15 mouse cellular contexts compared by ENCODE assay signal in genomic region chr6:140478943-140479342, GRCm38 (mm10). TPM values are rescaled to one million over a fixed set of nuclear protein-coding genes. Genes with fewer than 3 reads are reported as not detected.
A peak's percentile ranks its signal among the peaks of the same experiment; 100 is the strongest.
DNase-seq lines count a peak whose midpoint lies in the region; ATAC-seq and TF ChIP-seq lines count a peak whose summit lies in the region.
"Had no signal": no experiment of that assay in that cellular context is flagged by ENCODE, and none has a peak within 500 bp of the region (broad histone marks: within the 10 kb centered on the region; RNA-seq: fewer than 3 reads in every experiment).

No protein-coding gene starts in this region.

- DNase-seq in left cerebral cortex, adult 11 months (ENCODE audit: low spot score) = peak; percentile 66
- no peak for DNase-seq in left cerebral cortex, postnatal 4 days
- peak; percentile 80 to 95 for DNase-seq in left cerebral cortex, postnatal 14 days (ENCODE audit: low spot score in 2 of 2)
- DNase-seq in right cerebral cortex, postnatal 4 days = peak; percentile 62
- DNase-seq in thymus, postnatal 14 days = no peak
- no peak for DNase-seq in thymus, adult 2 months
- DNase-seq: cerebellum, adult 11-12 months; heart, adult 2 months; heart, postnatal 10 days; kidney, postnatal 10 days; liver, embryonic 13.5 days; thymus, adult 18-20 months had no signal

- TF ChIP-seq POLR2A in thymus, adult 2 months (IDR thresholded peaks at IDR 0.05; ENCODE audit: control insufficient read depth, extremely low read depth, insufficient read depth, low read length, poor library complexity) = no peak

- ATAC-seq in frontal cortex, adult (ENCODE audit: low TSS enrichment) = peak; percentile 77

- no peak overlapping the region for H3K4me3 ChIP-seq in thymus, adult 2 months (ENCODE audit: control insufficient read depth, insufficient read depth, low read length)
- H3K4me3 ChIP-seq: embryonic facial prominence, embryonic 13.5 days; heart, adult 2 months; liver, embryonic 13.5 days; megakaryocyte, embryonic 14.5 days had no signal

- no peaks in the 10 kb centered on the region for H3K27me3 ChIP-seq in thymus, adult 2 months (ENCODE audit: control insufficient read depth, insufficient read depth, low read length)
- H3K27me3 ChIP-seq: embryonic facial prominence, embryonic 13.5 days; liver, embryonic 13.5 days; megakaryocyte, embryonic 14.5 days had no signal

- intact Hi-C loops in left cerebral cortex, postnatal 4 days (cut with DNase I) = no loop called here
- intact Hi-C loops in left cerebral cortex, postnatal 14 days (cut with DNase I) = loop anchor here (5.0 kb wide), 1 partner anchor 73 kb away; no protein-coding TSS in a partner anchor

- TF ChIP-seq CTCF in thymus, adult 2 months (IDR thresholded peaks at IDR 0.05; ENCODE audit: borderline replicate concordance, control insufficient read depth, extremely low read depth, insufficient read depth, low read length, poor library complexity) = no peak

- no peaks in the 10 kb centered on the region for H3K36me3 ChIP-seq in thymus, adult 2 months (ENCODE audit: control insufficient read depth, insufficient read depth, low read length)
- H3K36me3 ChIP-seq: embryonic facial prominence, embryonic 13.5 days; liver, embryonic 13.5 days had no signal

- H3K27ac ChIP-seq in thymus, adult 2 months (ENCODE audit: control insufficient read depth, insufficient read depth, low read length) = no peak overlapping the region
- H3K27ac ChIP-seq: heart, adult 2 months; liver, embryonic 13.5 days had no signal

- WGBS in thymus, adult 2 months = 99% methylated on average over 5 of the region's 5 CpGs

- no peaks in the 10 kb centered on the region for H3K4me1 ChIP-seq in thymus, adult 2 months (replicated peaks; ENCODE audit: control insufficient read depth, insufficient read depth, low read length)
- H3K4me1 ChIP-seq: liver, embryonic 13.5 days; megakaryocyte, embryonic 14.5 days had no signal

RNA-seq across cellular contexts. Expression of gene Plekha5, which starts 55.1 kb away (rescaled TPM):
- 10 to 100 TPM; 82.0 to 94.6 TPM for total RNA-seq in left cerebral cortex, postnatal 4 days (2021)
- total RNA-seq in left cerebral cortex, postnatal 14 days (2021) = 10 to 100 TPM; 84.9 to 89.5 TPM
- 22.5 and 25.5 TPM in 2 replicates for polyA plus RNA-seq in thymus, adult 2 months (2012; rRNA removed)

Comparison
In these comparisons a context has a peak if more than half of its experiments do, and no peak if none do; other contexts are left out.
1. DNase-seq: peak in left cerebral cortex, adult 11 months (single experiment), left cerebral cortex, postnatal 14 days (2 of 2) and right cerebral cortex, postnatal 4 days (single experiment); none in left cerebral cortex, postnatal 4 days (single experiment), thymus, postnatal 14 days (single experiment) and thymus, adult 2 months (single experiment).